Mouse (Mus musculus) forebrain, embryonic 14.5 days (tissue): ENCODE results near the gene Cptp. TPM values are rescaled to one million over a fixed set of nuclear protein-coding genes. Genes with fewer than 3 reads are reported as not detected.

Source experiments
- ATAC-seq: fragments of 200-750 bp; cut with Nextera tagmentation; 2 replicates; pipeline ENCODE4 v1.8.0; 2017; ENCODE audit warnings: mild to moderate bottlenecking, moderate library complexity
- DNase-seq: peaks from one replicate; pipeline ENCODE4 v3.0.0-alpha.2; 2015; ENCODE audit warnings: low spot score
- H3K27ac ChIP-seq: fragments of 300-500 bp; sonication (generic); 2 replicates; pipeline ENCODE4 v1.5.1; 2014; ENCODE audit warnings: low read depth, mild to moderate bottlenecking, control low read depth, low read length, moderate library complexity
- H3K27me3 ChIP-seq: fragments of 300-500 bp; sonication (generic); replicated peaks from 2 replicates; pipeline ENCODE4 v1.6.1; 2014; ENCODE audit warnings: low read length, control low read depth, mixed read lengths; ENCODE audit not compliant: control insufficient read depth, insufficient read depth
- H3K36me3 ChIP-seq: fragments of 300-500 bp; sonication (generic); 2 replicates; pipeline ENCODE4 v1.6.1; 2014; ENCODE audit warnings: low read length, control low read depth; ENCODE audit not compliant: control insufficient read depth, insufficient read depth
- H3K4me1 ChIP-seq: fragments of 300-500 bp; sonication (generic); 2 replicates; pipeline ENCODE4 v1.6.1; 2014; ENCODE audit warnings: antibody characterized with exemption, low read length, control low read depth; ENCODE audit not compliant: control insufficient read depth, insufficient read depth
- H3K4me2 ChIP-seq: fragments of 300-500 bp; sonication (generic); 2 replicates; pipeline ENCODE4 v1.6.1; 2014; ENCODE audit warnings: mild to moderate bottlenecking, control low read depth, low read length
- H3K4me3 ChIP-seq: fragments of 300-500 bp; sonication (generic); 2 replicates; pipeline ENCODE4 v1.5.1; 2014; ENCODE audit warnings: low read depth, low read length, control low read depth
- H3K9ac ChIP-seq: fragments of 300-500 bp; sonication (generic); 2 replicates; pipeline ENCODE4 v1.6.1; 2014; ENCODE audit warnings: mild to moderate bottlenecking, low read length, control low read depth, moderate library complexity
- H3K9me3 ChIP-seq: fragments of 300-500 bp; sonication (generic); replicated peaks from 2 replicates; pipeline ENCODE4 v1.6.1; 2016; ENCODE audit warnings: low read length, control low read depth, mixed read lengths; ENCODE audit not compliant: control insufficient read depth
- WGBS: fragments of 180-500 bp; shearing (Covaris S2); extraction: QIAGEN DNeasy Blood & Tissue Kit; methylation state at CpG from one replicate; pipeline ENCODE4 v1.1.7; 2014; 5-methylcytosine and 5-hydroxymethylcytosine counted together
- polyA plus RNA-seq: library from polyadenylated mRNA; unstranded; fragments of >200 nt; fragmentation: Nextera tagmentation; extraction: Ambion mirVana; gene quantifications from 2 replicates; pipeline ENCODE4 v1.2.1, GENCODE M21; 2014

The Cptp gene
- polyA plus RNA-seq, 1 experiment from 2014 or later, result 28.3 TPM

DNA sequence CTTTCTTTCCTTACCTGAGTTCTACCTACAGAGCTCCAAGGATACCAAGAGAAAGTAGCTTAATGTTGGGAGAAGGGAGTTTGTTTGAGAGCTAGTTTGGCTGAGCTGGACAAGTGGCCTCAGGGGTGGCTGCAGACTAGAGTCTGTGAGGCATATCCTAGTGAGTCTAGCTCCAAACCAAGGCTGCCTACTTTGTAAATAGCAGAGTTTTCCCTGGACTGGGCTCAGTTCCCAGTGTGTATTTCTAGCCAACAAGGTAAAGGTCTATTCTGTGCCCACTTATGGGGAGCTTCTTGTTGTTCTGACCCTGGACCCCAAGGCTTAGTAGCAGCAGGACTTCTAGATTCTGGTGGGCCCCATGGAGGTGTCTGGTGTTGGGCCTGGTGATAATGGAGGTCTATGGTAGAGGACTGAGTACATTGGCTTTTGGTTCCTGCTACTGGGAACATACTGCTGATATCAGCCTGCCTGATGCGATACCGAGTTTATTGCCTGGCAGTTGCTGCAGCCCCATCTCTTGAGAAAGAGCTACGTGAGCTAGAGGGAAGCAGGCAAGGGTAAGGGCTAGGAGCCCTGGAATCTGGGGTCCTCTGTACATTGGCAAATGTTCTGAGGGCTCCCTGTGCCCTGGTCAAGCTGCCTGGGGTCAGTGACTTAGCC, 19.3 kb downstream of the Cptp start:
- H3K4me1 ChIP-seq, result peaks cover 24% of the 10 kb centered on the region
- ATAC-seq, result no peak
- no peaks in the 10 kb centered on the region for H3K27me3 ChIP-seq
- WGBS, result 97% methylated on average over 3 of the region's 3 CpGs
- H3K9me3 ChIP-seq, result no peaks in the 10 kb centered on the region
- peaks cover 19% of the 10 kb centered on the region for H3K36me3 ChIP-seq
- H3K4me2 ChIP-seq, result no peak overlapping the region
- no peak overlapping the region for H3K9ac ChIP-seq
- H3K4me3 ChIP-seq, result no peak overlapping the region
- H3K27ac ChIP-seq, result no peak overlapping the region
- no peak for DNase-seq

DNA sequence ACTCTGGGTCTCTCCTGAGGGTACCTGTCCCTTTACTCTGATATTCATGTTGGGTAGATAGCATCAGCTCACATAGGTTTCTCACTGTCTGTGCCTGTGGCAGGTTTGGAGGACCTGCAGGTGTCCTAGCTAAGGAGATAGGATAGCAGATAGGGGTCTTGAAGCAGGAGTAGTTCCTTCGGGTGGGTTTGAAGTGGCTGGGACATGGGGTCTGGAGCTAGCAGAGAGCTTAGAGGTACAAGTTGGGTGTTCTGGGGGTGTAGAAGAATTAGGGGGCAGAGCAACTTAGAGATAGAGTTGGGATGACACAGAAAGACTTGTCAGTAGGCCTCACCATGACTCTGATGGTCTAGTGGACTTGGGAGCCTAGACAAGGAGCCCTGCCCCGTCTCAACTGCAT, 19.8 kb downstream of the Cptp start:
- Histone ChIP-seq H3K27me3 (no peaks in the 10 kb centered on the region), H3K4me1 (peaks cover 24% of the 10 kb centered on the region), H3K4me3 (no peak overlapping the region), H3K4me2 (peak overlapping the region; percentile 94; the same call in 1 of the 2 replicates), H3K36me3 (peaks cover 14% of the 10 kb centered on the region), H3K9ac (0 out of 2 replicates have a peak overlapping the region, but pooled peaks have one; percentile 89), H3K9me3 (no peaks in the 10 kb centered on the region), H3K27ac (no peak overlapping the region)
- 92% methylated on average over 2 of the region's 2 CpGs for WGBS
- DNase-seq (no peak), ATAC-seq (no peak)

DNA sequence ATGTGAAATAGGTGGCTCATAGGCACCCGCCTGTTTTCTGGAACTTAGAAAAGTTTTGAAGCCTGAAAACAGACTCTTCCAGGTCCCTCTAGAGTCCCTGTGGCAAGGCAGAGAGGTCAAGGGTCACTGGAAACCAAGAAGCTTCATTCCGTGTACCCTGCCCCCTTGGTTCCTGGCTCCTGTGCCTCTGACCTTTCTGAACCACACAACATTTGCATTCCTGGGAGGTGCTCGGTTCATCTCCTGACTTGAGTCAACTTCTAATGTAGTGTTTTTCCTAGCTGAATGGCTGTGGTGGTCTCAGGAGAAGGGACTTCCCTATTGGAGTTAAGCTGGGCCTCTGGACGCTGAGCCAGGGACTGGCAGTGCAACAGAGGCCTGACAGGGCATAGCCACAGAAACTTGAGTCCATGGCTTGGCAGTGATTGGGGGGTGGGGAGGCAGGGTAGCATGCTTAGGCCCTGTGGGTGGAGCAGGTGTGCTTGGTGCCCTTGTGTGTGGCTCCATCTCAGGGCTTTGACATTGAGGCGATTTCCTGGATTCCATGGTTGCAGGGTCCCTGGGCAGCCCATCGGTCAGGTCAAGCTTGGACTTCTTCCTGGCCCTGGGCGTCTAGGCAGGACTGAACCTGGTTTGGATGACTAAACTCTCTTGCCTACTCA, 20.7 kb downstream of the Cptp start:
- 58% methylated on average over 7 of the region's 7 CpGs for WGBS
- H3K9ac ChIP-seq, result peak overlapping the region; percentile 89
- H3K36me3 ChIP-seq, result peaks cover 5% of the 10 kb centered on the region; the same call in 1 of the 2 replicates
- H3K27me3 ChIP-seq, result no peaks in the 10 kb centered on the region
- no peak for ATAC-seq
- H3K4me3 ChIP-seq, result peak overlapping the region; percentile 83
- H3K4me1 ChIP-seq, result peaks cover 24% of the 10 kb centered on the region
- no peak for DNase-seq
- H3K9me3 ChIP-seq, result no peaks in the 10 kb centered on the region
- H3K4me2 ChIP-seq, result peak overlapping the region; percentile 94
- no peak overlapping the region for H3K27ac ChIP-seq

DNA sequence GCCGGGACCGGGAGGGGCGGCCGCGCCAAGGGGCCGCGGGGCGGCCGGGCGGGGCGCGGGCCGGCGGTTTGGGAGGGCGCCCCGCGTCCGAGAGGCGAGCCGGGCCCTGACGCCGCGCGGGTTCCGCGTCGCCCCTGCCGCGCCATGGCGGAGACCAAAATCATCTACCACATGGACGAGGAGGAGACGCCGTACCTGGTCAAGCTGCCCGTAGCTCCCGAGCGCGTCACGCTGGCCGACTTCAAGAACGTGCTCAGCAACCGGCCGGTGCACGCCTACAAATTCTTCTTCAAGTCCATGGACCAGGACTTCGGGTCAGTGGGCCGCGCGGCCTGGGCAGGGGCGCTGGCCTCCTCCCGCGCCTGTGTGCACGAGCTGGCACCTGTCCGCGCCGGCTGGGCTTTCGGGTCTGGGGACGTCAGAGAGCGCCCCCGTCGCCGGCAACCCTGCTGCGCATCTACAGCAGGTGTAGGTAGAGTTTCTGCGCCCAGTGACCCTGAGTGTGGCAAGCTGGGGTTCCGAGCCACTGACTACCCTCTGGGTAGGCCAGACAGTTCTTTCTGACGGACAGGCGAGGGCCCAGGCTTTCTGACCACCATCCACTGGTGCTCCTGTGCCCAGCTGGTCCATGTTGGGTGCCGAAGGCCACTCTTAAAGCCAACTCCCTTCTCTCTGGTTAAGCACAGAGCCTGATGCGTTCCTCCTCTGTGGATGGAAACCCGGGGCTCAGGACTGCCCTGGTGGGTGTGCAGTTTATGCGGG, 21.5 kb downstream of the Cptp start:
- Histone ChIP-seq H3K9ac (peak overlapping the region; percentile 89), H3K4me1 (peaks cover 24% of the 10 kb centered on the region), H3K27me3 (no peaks in the 10 kb centered on the region), H3K36me3 (no peaks in the 10 kb centered on the region), H3K4me2 (peak overlapping the region; percentile 94), H3K4me3 (peak overlapping the region; percentile 83), H3K9me3 (no peaks in the 10 kb centered on the region), H3K27ac (peak overlapping the region; percentile 65)
- 1% methylated on average over 68 of the region's 69 CpGs for whole genome bisulfite sequencing
- DNase-seq (peak; percentile 23), ATAC-seq (no peak; the same call in none of the 2 replicates)

DNA sequence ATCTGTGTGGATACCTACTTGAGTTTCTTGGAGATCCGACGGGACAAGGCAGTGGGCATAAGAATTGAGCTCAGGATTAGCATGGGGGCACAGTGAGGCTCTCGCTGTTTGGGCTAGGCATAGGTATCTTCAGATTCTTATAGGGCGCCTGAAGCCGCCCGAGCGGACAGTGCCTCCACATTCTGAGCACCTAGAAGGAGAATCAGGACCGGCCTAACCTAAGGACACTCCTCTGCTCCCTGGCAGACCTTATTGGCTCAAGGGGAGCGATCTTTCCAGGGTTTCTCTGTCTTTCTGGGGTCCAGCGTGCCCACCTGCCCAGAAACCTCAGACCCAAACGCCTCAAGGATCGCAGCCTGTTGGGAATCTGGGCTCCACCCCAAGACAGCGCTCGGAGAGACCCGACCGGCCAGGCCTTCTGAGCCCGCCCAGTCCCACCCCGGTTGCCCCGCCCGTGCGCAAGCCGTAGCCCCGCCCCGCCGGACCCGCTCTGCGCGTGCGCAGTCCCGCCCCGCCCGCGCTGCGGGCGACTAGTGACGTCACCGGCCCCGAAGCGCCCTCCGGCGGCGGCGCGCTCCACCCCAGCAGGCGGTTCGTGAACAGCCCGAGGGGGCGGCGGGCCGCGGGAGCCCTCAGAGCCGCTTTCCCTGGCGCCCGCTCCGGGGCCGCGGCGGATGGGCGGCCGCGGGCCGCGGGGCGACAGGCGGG, 22.2 kb downstream of the Cptp start, which contains the start of gene Dvl1:
TSS of gene Dvl1 (plus strand) at position 532 of the 708 bp plus-strand sequence.
- Histone ChIP-seq H3K4me2 (peak within 1 kb of the TSS; percentile 94), H3K4me1 (peaks cover 24% of the 10 kb centered on the region), H3K4me3 (peak within 1 kb of the TSS; percentile 83), H3K27ac (peak within 1 kb of the TSS; percentile 65), H3K27me3 (no peaks in the 10 kb centered on the region), H3K36me3 (no peaks in the 10 kb centered on the region), H3K9me3 (no peaks in the 10 kb centered on the region), H3K9ac (peak within 1 kb of the TSS; percentile 89)
- ATAC-seq, result peak; percentile 92
- DNase-seq, result peak; percentile 92
- 4% methylated on average over 35 of the region's 65 CpGs for WGBS

DNA sequence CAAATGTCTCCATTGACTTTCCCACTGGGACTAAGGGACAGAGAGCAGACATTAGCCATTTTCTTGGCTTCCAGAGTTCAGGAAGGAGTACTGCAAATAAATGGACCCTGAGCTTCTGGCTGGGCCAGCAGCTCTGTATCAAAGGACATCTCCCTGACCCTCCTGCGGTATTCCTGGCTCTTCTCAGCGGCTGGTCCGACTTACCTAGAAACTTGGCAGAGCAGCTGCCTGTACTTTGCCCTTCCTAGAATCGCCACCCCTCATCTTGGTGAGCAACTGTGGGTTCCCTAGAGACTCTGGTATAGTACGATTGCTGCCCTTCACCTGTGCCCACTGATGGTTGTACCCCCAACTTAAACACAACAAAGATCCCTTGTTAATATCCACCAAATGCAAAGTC, 26.0 kb downstream of the Cptp start:
- ATAC-seq (no peak), DNase-seq (no peak)
- WGBS, result 81% methylated on average over 5 of the region's 5 CpGs
- H3K36me3 ChIP-seq, result no peaks in the 10 kb centered on the region
- no peak overlapping the region for H3K4me3 ChIP-seq
- no peak overlapping the region for H3K4me2 ChIP-seq
- no peak overlapping the region for H3K27ac ChIP-seq
- H3K4me1 ChIP-seq, result peaks cover 22% of the 10 kb centered on the region
- 0 out of 2 replicates have a peak, but pooled peaks cover 3% of the 10 kb centered on the region for H3K27me3 ChIP-seq
- H3K9me3 ChIP-seq, result no peaks in the 10 kb centered on the region
- no peak overlapping the region for H3K9ac ChIP-seq

DNA sequence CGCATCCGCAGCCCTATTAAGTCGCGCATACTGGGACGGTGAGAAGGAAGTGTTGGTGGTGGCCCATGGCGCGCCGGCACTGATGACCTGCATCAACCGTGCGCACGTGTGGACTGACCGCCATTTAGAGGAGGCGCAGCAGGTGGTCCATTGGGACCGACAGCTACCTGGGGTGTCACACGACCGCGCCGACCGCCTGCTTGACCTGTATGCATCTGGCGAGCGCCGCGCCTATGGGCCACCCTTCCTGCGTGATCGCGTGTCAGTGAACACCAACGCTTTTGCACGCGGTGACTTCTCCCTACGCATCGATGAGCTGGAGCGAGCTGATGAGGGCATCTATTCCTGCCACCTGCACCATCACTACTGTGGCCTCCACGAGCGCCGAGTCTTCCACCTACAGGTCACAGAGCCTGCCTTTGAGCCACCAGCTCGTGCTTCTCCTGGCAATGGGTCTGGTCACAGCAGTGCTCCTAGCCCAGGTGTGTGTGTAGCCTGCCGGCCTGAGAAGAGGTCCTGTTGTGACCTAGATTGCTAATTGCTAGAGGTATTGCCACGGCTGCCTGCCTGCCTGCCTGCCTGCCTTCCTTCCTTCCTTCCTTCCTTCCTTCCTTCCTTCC, 27.5 kb downstream of the Cptp start:
- H3K4me3 ChIP-seq, result no peak overlapping the region
- H3K36me3 ChIP-seq, result no peaks in the 10 kb centered on the region
- H3K9ac ChIP-seq, result no peak overlapping the region
- no peak for DNase-seq
- H3K4me1 ChIP-seq, result peaks cover 17% of the 10 kb centered on the region
- H3K4me2 ChIP-seq, result peak overlapping the region; percentile 53
- ATAC-seq, result no peak
- 35% methylated on average over 38 of the region's 38 CpGs for WGBS
- no peak overlapping the region for H3K27ac ChIP-seq
- H3K9me3 ChIP-seq, result no peaks in the 10 kb centered on the region
- H3K27me3 ChIP-seq, result 0 out of 2 replicates have a peak, but pooled peaks cover 3% of the 10 kb centered on the region

DNA sequence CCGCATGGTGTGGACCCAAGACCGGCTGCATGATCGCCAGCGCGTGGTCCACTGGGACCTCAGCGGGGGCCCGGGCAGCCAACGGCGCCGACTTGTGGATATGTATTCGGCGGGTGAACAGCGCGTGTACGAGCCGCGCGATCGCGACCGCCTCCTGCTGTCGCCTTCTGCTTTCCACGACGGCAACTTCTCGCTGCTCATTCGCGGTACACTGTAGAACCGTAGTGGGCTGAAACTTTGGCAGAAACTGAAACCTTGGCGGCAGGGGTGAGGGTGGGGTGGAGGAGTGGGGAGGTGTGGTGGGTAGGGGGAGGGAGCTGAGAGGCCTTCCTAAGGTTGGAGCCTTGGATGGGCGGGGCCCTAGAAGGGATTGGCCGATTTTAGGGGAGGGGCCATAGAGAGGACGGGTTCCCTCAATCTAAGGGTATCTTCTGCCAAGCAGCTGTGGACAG, 28.2 kb downstream of the Cptp start:
- Histone ChIP-seq H3K4me2 (peak overlapping the region; percentile 53), H3K4me3 (peak overlapping the region; percentile 21), H3K36me3 (no peaks in the 10 kb centered on the region), H3K9ac (peak overlapping the region; percentile 13; the same call in 1 of the 2 replicates), H3K27me3 (0 out of 2 replicates have a peak, but pooled peaks cover 3% of the 10 kb centered on the region), H3K27ac (no peak overlapping the region), H3K4me1 (peaks cover 13% of the 10 kb centered on the region; the same call in 1 of the 2 replicates), H3K9me3 (no peaks in the 10 kb centered on the region)
- DNase-seq (peak; percentile 50), ATAC-seq (peak; percentile 49)
- 1% methylated on average over 32 of the region's 32 CpGs for WGBS
